Mouse (Mus musculus): Measurements from ENCODE around the gene Unc13b.

Gene Unc13b

DNA sequence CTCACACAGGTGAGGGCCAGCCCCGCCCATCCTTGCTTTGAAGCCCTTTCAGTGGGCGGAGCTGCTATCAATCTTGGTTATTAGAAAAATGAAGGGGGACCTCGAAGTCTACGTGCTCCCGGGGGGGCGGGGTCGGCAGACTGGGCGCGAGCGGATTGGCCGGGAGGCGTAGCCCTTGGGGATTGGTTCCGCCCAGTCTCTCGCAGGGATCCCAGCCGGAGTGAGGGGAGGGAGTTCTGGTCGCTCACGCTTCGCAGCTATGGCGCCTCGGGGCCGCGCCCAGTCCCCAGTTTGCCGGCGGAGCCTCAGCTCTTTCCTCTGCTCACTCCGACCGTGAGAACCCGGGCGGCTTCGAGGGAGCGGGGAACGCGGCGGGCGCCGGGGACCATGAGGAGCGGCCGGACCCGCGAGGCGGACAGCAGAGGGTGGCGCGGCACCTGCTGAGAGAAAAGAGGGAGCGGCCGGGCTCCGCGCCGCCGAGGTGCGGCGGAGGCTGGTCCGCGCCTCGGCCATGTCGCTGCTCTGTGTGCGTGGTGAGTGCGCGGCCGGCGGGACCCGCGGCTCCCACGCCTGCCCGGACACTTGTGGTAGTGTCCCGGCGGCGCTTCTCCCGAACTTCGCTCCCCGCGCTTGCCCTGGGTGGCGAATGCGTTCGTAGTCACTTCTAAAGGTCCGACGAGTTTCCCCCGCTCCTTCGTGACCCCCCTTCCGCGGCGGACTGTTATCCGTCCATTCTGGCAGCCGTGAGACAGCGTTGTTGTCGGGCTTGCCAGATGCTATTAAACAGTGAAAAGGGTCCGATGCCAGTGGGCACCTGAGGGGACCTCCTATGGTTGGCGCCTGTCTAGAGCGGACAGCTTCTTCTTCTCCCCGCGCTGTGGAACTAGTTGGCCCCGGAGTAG lies at the start of gene Unc13b:
Gene Unc13b, plus strand, starts transcription at position 201 of the 902 bp plus-strand sequence.
- ATAC-seq (ENCODE audit: low TSS enrichment) = peak; percentile 98

DNA sequence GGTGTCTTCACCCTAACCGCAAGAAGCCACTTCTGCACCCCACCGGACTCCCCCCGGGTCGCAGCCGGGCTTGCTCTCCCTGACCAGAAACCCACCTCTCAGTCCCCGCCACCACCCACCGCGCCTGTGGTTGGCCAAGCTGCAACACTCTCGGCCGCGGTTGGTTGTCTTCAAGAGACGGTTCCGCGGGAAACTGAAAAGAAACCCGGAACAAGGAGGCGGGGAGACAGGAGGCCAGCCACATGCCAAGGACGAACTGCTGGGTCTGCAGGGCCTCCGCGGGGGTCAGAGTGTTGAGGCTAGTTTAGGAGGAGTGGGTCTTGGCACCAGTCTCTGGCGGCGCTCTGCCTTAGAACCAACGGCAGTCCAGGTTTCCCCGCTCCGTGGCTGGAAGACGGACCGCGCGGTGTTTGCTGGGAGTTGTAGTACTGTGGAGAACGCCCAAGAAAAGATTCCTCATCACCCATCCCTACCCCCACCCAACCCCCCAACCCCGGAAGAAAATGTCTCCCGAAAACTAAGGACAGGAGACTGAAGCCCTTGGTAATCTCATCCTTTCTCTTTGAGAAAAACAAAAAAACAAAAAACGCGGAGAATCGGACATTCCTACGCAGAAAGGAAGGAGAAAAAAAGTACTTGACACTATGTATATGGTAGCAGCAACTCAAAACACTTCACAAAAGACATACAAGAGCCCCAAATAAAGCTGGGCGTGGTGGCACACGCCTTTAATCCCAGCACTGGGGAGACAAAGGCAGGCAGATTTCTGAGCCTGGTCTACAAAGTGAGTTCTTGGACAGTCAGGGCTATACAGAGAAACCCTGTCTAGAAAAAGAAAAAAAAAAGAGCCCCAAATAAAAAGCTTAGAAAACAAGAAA lies 48.4 kb upstream of the Unc13b start, which contains the start of gene Fancg:
Gene Fancg, minus strand, starts transcription at position 346 of the 878 bp plus-strand sequence.
- peak; percentile 93 for ATAC-seq (ENCODE audit: low TSS enrichment)

DNA sequence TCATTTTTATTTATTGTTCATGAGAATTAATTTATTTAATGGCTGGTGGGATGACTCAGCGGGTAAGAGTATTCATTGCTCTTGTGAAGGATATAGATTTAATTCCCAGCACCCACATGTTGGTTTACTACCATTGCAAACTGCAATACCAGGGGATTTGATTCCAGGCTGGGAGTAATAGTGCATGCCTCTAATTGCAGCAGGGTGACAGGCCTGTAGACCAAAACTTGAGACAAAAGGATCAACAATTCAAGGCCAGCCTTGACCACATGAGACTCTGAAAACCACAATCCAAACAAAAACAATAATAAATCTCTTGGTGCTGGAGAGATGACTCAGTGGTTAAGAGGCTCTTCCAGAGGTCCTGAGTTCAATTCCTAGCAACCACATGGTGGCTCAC lies 46.7 kb upstream of the Unc13b start:
- ATAC-seq (ENCODE audit: low TSS enrichment) = no peak

DNA sequence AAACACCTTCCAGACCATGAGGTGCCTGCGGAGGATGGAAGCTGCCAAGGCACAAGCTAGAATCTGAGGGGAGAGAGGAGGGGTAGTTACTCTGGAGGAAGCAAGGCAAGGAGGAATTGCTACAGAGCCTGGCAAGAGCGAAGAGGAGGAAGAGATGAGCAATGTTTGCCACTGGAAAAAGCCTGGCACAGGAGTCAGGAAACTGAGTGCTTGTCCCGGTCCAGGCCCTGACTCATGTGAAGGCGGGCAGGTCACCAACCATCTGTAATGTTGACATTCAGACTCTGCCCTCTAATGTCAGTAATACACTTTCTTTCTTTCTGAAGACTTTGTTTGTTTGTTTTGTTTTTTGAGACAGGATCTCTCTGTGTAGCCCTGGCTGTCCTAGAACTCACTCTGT lies 40.6 kb upstream of the Unc13b start:
- no peak for ATAC-seq (ENCODE audit: low TSS enrichment)

DNA sequence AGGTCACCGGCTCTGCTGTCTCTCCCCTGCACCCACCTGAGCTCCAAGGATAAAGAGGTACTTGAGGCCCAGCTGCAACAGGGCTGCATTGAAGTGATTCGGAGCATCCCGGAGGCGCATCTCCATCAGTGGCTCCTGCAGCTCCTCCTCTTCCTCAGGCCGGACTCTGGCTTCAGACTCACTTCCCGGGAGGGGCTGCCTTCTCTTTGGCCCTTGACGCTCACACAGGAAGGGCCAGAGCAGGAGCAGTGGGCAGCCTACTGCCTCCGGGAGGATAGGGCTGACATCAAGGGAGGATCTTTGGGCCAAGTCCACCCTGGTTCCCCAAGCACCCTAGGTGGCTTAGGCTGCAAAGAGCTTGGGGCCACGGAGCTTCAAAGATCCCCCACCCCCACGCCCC lies 39.6 kb upstream of the Unc13b start:
- no peak for ATAC-seq (ENCODE audit: low TSS enrichment)

DNA sequence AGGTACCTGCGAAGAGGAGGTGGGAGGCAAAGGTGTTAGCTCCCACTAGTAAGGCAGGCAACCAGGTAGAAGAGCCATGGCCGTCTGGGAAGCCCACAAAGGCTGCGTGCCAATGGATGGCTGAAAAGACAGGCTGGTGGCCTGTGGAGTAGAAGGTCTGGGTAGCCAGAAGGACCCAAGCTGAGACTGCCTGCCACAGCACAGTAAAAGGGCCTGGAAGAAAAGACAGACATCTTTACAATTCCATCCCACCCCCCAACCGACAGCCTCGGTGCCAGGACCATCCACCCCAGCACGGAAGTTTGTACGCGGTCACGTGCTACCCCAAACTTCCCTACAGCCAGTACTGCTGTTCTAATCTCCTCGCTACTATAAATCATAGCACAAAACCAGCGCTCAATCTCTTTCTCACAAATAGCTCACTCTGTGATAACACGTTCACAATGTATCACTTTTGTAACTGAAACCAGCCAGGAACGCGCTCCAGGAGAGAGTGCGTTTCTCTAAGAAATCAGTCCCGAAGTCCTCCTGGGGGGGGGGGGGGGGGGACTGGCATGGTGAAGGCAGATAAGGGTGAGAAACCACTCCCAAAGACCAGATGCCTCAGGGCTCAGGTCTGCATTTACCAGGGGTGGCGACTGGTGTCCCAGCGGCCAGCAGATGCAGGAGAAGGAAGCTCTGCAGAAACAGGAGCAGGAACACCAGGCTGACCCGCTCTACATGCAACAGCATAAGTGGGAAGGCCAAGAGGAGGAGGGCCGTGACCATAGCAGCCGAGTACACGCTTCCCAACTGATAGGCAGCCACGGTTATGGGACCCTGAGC lies 38.9 kb upstream of the Unc13b start:
- no peak for ATAC-seq (ENCODE audit: low TSS enrichment)

DNA sequence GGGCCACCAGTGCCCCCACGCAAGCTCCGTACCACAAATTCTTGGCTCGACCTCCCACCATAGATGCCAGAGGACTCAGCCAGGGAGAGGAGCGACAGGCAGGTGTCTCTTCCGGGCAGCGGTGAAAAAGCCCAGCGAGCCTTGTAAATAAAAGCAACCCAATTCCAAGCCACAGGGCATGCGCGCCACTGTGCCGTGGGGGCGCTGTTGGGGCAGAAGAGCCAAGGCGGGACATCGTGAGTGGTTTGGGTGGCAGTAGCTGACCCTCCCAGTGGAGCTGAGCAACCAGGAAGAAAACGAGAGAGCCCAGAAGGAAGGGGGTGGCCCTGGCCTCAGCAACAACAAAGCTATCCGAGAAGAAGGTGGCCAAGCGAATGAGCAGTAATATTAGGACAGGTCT lies 37.9 kb upstream of the Unc13b start:
- no peak for ATAC-seq (ENCODE audit: low TSS enrichment)

DNA sequence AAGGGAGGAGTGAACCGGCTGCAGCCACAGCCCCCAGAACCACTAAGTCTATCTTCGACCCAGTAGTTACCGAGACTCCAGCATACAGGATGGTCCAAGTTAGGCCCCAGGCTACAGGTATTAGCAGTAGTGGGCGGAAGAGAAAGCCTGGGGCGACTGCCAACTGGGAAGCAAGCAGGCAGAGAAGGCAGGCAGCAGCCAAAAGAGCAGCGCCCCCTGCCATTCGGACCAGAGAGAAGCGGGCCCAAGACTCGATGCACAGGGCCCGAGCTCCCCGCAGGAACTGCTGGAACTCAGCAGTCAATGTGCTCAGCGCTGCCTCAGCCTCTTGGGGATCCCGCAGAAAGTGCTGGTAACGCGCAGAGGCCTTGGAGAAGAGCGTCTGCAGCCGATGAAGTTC lies 37.4 kb upstream of the Unc13b start:
- ATAC-seq (ENCODE audit: low TSS enrichment) = no peak

DNA sequence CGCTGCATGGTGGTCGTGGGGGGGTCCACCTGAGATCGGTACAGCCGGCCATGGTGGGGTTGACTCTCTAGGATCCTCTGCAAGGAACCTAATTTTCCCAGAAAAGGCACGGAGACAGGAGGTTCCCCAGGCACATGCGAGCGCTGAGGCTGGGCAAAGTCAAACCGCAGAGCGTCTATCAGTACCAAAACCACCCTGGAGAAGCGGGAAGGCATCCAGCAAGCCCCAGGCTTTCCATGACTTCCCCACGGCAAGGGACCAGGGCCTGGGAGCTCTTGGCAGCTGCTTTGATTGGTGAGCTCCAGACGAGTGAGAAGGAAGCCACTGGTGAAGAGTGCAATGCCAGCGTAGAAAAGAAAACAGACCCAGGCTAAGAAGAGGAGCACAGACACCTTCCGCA lies 34.1 kb upstream of the Unc13b start:
- no peak for ATAC-seq (ENCODE audit: low TSS enrichment)

DNA sequence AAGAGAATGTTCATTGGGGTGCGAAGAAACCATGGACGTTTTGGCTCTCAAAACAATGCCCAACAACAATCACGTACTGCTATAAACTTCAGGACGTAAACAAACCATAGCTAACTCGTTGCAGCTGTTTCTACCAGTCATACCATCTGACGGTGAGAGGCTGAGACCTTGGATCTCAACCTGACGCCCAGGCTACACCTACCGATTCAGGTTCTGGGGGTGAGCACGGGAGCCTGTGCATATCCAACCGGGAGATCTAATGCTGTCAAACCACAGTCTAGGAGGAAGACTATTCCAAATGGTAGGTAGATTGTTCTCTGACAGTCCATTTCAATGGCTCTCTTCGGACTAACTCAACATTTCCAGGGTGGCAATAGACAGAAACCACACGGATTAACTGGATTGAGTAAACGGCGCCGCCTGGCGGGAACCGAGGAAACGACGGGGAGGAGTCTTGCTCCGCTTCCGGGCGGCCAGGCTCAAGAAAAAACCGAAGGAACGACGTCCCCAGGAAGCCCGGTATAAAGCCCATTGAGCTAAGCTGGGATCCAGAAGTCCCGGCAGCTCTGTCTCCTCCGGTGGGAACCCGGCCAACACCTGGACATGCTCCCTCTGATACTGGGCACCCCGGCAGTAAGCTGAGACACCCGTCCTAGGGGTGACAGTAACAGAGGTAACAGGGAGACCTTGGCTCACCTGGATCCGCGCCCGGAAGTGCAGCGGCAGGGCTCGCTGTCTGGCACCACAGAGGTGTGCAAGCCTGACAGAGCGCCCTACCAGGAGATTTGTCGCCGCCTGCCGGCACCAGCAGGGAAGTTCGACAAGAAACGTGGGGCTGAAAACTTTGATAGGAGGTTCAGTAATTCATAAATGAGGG lies 33.4 kb upstream of the Unc13b start, which contains the start of gene Pigo:
Gene Pigo, minus strand, starts transcription at position 736 of the 877 bp plus-strand sequence.
- peak; percentile 93 for ATAC-seq (ENCODE audit: low TSS enrichment)

DNA sequence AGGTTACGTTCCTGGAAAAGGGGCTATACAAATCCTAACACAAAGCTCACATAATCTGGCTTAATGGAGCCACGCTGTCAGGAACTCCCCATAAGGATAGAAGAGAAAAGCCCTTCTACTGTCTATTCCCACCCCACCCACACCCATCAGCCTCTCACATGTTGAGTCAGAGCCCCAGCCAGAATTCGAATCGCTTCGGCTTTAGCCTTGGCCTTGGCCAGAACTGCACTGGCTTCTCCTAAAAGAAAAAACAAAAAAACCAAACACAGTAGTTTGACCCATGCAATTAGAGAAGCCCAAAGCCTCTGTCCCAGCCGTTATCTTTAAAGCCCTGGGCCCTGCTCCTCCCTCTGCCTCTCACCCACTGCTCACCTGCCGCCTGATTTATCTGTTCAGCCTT lies 29.6 kb upstream of the Unc13b start:
- ATAC-seq (ENCODE audit: low TSS enrichment) = no peak

DNA sequence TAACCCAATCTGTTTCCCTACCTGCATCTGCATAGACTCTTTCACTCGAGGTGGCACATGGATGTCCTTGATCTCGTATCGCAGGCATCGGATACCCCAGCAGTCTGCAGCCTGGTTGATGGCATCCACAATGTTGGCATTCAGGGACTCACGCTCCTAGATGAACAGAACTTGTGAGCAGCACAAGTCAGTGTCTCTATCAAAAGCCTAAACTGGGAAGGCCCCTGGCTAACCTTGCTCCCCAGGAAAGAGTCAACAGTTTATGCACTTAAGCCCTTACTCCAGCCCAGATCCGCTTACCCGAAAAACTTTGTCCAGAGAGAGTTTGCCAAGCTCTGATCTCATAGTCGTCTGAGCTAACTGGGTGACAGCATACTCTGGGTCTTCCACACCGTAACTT lies 29.0 kb upstream of the Unc13b start:
- ATAC-seq (ENCODE audit: low TSS enrichment) = no peak

DNA sequence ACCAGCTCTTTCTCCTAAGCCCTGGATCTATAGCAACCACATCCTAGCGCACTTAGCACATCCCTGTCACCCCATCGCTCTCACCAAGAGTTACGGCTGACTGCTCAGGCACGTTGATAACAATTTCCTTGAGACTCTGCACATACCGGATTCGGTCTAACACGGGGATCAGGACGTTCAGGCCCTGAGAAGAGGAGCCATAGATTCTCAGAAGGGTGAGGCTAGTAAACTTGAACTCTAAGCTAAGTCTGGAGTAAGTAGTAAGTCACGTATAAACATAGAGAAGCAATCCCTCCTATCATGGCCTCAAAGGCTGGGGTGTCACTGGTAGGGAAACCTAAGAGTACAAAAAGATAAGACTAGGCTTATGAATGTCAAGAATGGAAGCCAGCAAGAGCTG lies 28.4 kb upstream of the Unc13b start:
- no peak for ATAC-seq (ENCODE audit: low TSS enrichment)

DNA sequence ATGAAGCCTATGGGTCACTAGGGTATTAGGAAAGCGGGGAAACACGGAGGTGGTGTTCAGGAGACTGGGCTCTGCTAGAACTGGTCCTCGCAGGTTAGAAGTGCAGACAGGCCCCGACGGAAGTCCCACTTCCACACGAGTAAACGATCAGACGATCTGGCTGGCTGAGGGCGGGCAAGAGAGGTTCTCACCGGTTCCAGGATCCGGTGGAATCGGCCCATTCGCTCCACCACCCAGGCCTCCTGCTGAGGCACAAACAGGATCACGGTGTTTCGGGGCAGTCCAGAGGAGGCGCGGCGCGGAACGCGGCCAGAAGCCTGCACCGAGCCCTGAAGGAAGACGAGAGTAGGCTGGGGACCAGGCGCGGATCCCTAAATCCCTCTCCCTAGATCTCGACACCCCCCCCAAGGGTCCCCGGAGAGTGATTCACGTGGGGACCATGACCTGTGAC lies 27.9 kb upstream of the Unc13b start:
- peak; percentile 10 for ATAC-seq (ENCODE audit: low TSS enrichment)

DNA sequence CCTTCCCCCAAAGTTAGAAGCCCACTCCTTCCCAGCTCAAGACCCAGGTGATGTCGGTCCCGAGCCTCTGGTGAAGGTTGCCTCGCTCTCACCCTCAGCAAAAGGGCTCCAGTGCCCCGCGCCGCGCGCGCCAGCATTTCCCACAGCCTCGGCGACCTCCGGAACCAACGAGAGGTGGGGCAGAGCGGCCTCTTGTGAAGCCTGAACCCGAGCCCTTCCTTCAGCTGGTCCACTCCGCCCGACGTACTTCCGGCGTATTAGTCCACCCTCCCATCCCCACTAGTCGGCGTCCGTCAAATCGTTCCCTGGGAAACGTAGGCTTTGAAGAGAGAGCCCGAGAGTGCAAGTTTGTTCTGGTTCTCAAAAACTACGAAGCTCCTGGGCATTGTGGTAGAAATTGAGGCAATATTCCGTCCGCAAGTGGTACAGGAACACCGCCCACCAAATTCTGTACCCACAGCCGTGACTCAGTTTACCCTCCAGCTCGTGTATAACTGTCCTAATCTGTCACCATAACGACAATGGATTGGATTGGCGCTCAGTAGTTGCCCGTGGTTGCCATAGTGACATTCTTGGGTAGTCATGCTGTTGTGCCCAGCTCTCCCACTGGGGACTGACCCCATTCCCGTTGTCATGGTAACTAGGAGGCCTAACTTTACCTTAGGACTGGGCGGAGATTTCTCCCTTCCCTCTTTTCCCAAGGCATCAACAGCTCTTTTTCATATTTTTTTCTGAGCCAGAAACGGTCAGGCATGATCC lies 27.3 kb upstream of the Unc13b start, which contains the start of gene Stoml2:
Gene Stoml2, minus strand, starts transcription at position 474 of the 759 bp plus-strand sequence.
- peak; percentile 93 for ATAC-seq (ENCODE audit: low TSS enrichment)

DNA sequence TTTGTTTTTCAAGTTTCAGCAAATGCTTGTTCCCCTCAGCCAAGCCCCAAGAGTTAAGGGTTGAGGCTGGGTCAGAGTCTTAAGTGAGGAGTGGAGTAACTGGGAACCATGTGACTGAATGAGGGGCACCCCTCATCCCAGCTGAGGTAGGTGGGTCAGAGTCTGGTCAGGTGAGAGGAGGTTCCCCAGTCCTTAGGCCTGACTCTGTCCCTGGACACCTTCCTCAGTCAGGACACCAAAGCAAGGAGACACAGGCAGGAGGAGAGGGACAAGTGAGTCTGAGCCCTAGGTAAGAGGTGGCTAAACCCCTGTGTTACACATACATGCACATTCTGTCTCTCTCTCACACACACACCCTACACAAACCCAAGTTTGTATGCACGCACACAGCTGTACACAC lies 26.3 kb upstream of the Unc13b start:
- no peak for ATAC-seq (ENCODE audit: low TSS enrichment)

DNA sequence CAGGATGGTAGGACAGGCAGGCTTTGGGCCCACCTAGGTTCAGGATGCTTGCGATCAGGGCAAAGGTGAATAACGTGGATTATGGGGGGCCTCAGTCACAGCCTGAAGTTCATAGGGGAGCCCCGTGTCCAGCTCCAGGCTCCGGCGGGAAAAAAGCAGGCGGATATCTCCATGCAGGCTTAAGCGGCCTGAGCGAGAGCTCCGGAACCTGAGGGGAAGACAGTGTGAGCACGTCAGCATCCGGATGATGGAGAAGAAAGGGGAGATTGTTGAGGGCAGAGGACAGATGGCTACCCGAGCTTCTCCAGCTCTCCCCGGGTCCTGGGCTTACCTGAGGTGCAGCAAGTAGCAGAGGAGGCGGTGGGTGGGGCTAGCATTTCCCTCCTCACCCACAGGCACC lies 25.3 kb upstream of the Unc13b start:
- no peak for ATAC-seq (ENCODE audit: low TSS enrichment)

DNA sequence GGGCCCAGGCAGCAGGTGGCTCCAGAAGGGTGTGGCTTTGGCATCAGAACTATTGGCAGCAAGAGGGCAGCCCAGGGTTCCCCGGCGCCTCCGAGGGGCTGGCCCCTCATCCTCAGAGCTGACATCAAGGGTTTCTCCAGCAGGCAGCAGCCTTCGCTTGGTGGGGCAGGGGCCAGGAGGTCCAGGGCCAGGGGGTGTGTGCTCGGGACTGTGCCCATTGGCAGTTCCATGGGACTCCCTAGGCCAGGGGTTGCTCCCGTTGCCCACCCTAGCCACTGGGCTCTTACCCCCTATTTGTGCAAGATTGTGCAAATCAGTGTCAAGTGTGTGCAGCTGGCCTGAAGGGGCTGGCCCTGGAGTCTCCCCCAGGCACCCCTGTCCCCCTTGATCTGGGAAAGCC lies 22.9 kb upstream of the Unc13b start:
- no peak for ATAC-seq (ENCODE audit: low TSS enrichment)

DNA sequence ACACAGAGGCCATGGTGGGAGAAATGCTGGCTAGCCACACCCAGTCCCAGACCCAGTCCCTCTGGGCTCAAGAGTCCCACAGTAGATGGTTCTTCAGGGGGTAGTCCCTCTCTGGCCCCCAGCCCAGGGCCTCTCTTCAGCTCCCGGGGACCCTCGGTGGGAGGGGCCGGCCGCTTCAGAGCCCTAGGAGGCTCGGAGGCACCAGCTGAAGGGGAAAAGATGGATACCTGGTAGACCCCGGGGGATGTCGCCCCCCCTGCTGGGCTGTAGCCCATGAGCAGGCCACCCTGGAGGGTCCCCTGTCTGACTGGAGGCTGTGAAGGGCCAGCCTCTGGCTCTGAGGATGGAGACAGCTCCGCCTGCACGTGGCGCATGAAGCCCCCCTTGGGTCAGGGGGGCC lies 22.4 kb upstream of the Unc13b start:
- ATAC-seq (ENCODE audit: low TSS enrichment) = no peak
